Mouse (Mus musculus) E14TG2a.4 (cell line): ENCODE results near the gene Diras1.

Experiments used
- CTCF ChIP-seq: conservative IDR thresholded peaks from 2 replicates; pipeline ENCODE4 v1.5.1; 2014; ENCODE audit warnings: low read length
- POU5F1 ChIP-seq: IDR thresholded peaks from 2 replicates; pipeline ENCODE4 v1.6.1; 2014; ENCODE audit warnings: low read length, borderline replicate concordance

DNA sequence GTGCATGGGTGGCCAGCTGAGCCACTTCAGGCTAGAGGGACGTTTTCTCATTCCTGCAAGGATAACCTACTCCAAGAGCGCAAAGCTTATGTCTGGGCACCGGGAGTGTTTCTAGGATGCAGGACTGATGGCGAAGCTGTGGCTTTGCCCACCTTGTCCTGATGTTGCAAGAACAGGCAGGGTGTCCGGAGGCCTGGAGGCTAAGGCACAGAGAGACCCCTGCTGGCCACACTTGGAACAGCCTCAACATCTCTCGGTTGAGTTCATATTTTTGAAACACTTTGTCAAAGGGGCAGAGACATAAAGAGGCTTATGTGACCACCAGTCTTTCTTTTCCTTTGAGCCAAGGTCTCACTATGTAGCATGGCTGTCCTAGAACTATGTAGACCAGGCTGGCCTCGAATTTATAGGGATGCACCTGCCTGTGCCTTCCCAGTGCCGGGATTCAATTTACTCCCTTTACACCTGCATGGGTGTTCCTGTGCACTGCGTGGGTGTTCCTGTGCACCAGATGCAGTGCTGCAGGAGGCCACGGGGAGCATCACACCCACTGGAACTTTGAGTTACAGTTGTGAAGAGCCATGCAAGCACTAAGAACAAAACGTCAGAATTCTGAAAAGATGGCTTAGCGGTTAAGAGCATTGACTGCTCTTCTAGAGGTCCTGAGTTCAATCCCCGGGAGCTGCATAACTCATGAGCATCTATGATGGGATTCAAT, 16.2 kb upstream of the Diras1 start:
- TF ChIP-seq CTCF (peak; percentile 83), POU5F1 (no peak)
